Mouse (Mus musculus): Measurements from ENCODE around the gene Ooep.

DNA sequence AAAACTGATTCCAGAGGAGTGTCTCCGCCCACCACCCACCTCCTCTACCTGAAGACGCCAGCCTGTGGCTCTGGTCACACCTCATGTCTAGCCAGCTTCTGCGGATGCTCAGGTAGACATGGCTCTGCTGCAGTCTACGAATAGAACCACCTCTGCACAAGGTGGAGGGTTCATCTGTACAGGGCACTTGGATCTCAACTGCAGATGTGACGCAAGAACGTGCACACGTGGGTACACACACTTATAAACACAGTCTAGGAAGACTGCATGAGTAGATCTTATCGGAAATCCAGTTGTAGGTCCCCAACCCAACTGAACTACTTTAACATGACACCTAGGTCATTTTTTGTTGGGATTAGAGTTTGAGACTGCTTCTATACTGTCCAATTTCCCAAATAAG is 22.9 kb downstream of the Ooep start, which contains the start of gene Gsta2:
- no peak for TF ChIP-seq POLR2A (IDR thresholded peaks at IDR 0.05; ENCODE audit: borderline replicate concordance, control insufficient read depth, low read depth, low read length)
- TF ChIP-seq CTCF (IDR thresholded peaks at IDR 0.05; ENCODE audit: control insufficient read depth, insufficient read depth, low read length), result no peak

Measured in bone marrow, adult 2 months (tissue).